Mouse (Mus musculus) thymus, postnatal 10 days (tissue): ENCODE data around the gene Aoah.

ENCODE experiments used
- DNase-seq, 2 experiments: peaks; one replicate each; pipeline ENCODE4 v3.0.0; 2021; ENCODE audit warnings: low spot score in 2 of 2

Aoah gene

DNA sequence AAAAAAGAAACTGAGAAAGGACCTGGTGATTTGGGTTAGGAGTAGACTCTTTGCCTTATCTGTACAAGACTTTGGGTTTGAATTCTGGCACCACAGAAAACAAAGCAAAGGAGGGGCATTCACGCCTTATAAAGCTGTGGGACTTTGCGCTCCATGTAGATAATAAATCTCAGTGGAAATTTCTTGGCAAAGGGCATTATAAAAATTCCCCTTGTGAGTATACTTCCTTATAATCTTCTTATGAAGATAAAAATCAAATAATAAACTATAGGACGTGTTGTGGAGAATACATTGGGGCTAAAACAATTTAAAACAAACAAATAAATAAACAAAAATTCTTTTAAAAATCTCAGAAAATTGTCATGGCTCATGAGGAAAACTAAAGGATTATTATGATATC, 280.9 kb downstream of the Aoah start, which contains the start of gene Olfr1370:
Gene Olfr1370 (minus strand): TSS at position 101 of the 400 bp plus-strand sequence.
- no peak for DNase-seq

DNA sequence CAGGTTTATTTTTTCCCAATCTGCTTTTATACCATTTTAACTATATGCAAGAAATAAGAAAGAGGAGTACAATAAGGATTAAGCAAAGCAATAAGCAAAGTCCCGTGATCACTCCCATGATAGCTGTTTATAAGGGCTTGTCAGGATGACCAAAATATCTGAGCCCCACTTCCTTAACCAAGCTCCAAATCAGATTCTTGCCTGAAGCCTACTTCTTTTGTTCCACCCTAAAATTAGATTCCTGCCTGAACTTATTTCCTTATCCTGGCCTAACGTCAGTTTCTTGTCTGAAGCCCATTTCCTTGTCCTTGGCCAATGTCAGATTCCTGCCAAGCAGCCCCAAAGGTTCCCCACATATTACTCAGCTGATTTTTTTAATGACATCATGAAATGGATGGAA, 288.8 kb downstream of the Aoah start:
- no peak for DNase-seq
